Mouse (Mus musculus): ENCODE measurements around the gene Zfp277. TPM values are rescaled to one million over a fixed set of nuclear protein-coding genes. Genes with fewer than 3 reads are reported as not detected.

Gene Zfp277
- polyA plus RNA-seq, 1 experiment from 2014 or later: 40.0 TPM

DNA sequence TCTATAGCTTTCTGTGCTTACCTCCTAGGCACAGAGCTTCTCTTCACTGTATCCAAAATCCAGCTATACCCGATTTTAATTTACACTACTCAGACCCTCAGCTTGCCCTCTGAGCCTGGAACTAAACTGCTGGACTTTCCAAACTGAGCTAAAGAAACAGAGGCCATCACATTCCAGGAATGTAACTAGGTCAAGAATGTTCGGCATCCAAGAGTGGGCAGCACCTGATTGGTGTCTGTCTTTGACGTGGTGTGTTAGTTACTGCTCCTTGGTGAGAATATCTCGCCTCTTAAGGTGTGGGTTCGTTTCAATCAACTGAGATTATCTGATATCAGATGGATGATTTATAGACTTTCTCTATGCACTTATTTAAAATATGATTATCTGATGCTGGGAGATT lies 104.3 kb downstream of the Zfp277 start:
- Histone ChIP-seq H3K4me1 (ENCODE audit: control insufficient read depth, insufficient read depth, low read length) (no peaks in the 10 kb centered on the region), H3K4me3 (ENCODE audit: low read depth, low read length) (no peak overlapping the region), H3K9me3 (ENCODE audit: control insufficient read depth, low read length) (no peaks in the 10 kb centered on the region), H3K27me3 (ENCODE audit: control insufficient read depth, insufficient read depth, low read length) (no peaks in the 10 kb centered on the region), H3K36me3 (ENCODE audit: control insufficient read depth, insufficient read depth, low read length) (no peaks in the 10 kb centered on the region), H3K9ac (ENCODE audit: low read length) (no peak overlapping the region), H3K4me2 (no peak overlapping the region), H3K27ac (ENCODE audit: low read depth, low read length) (no peak overlapping the region)
- no peak for DNase-seq (ENCODE audit: low spot score, missing footprints)
- WGBS: 75% methylated on average over 5 of the region's 5 CpGs
- no peak for ATAC-seq (ENCODE audit: low FRiP score)

DNA sequence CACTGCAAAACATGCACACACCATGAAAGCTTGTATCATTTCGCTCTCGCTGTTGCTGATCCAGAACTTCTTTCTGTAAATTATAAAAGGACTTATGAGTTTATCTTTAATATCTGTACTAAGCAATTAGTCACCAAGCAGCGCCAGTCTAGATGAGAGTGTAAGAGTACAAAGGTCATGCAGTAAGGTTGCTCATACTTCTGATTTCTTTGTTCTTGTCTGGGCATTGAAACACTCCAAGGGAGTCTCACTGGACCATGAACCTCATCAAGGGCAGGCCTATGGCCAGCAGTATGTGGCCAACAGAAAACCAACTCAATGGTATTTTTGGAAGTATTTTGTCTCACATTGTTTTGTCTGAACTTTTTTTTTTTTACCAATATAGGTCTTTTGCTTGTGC lies 110.4 kb downstream of the Zfp277 start:
- no peaks in the 10 kb centered on the region for H3K27me3 ChIP-seq (ENCODE audit: control insufficient read depth, insufficient read depth, low read length)
- no peak for ATAC-seq (ENCODE audit: low FRiP score)
- H3K4me1 ChIP-seq (ENCODE audit: control insufficient read depth, insufficient read depth, low read length): no peaks in the 10 kb centered on the region
- WGBS: 95% methylated on average over 3 of the region's 3 CpGs
- H3K4me2 ChIP-seq: no peak overlapping the region
- H3K27ac ChIP-seq (ENCODE audit: low read depth, low read length): no peak overlapping the region
- H3K9ac ChIP-seq (ENCODE audit: low read length): no peak overlapping the region
- DNase-seq (ENCODE audit: low spot score, missing footprints): no peak
- H3K9me3 ChIP-seq (ENCODE audit: control insufficient read depth, low read length): no peaks in the 10 kb centered on the region
- H3K36me3 ChIP-seq (ENCODE audit: control insufficient read depth, insufficient read depth, low read length): no peaks in the 10 kb centered on the region
- H3K4me3 ChIP-seq (ENCODE audit: low read depth, low read length): no peak overlapping the region

DNA sequence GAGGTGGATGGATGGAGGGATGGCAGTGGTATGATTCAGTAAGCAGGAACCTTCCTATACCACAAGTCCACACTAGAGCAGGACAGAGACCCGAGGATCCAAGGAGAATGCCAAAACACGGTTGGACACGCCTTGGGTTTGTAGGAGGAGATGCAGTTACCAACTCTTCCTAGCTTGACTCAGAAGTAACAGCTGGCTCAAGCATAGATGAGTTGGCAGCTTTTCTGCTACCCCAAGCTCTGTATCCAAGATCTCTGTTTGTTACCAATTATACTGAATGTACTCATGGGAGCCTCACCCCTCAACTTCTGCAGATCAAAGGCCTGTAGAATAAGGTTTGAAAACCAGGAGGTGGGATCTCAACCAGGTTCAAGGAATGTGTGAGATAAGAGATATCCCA lies 114.2 kb downstream of the Zfp277 start:
- DNase-seq (ENCODE audit: low spot score, missing footprints): no peak
- H3K4me1 ChIP-seq (ENCODE audit: control insufficient read depth, insufficient read depth, low read length): no peaks in the 10 kb centered on the region
- H3K27ac ChIP-seq (ENCODE audit: low read depth, low read length): no peak overlapping the region
- no peak for ATAC-seq (ENCODE audit: low FRiP score)
- no peak overlapping the region for H3K4me2 ChIP-seq
- WGBS: 99% methylated on average over 3 of the region's 3 CpGs
- H3K9me3 ChIP-seq (ENCODE audit: control insufficient read depth, low read length): no peaks in the 10 kb centered on the region
- H3K36me3 ChIP-seq (ENCODE audit: control insufficient read depth, insufficient read depth, low read length): no peaks in the 10 kb centered on the region
- H3K9ac ChIP-seq (ENCODE audit: low read length): no peak overlapping the region
- no peaks in the 10 kb centered on the region for H3K27me3 ChIP-seq (ENCODE audit: control insufficient read depth, insufficient read depth, low read length)
- no peak overlapping the region for H3K4me3 ChIP-seq (ENCODE audit: low read depth, low read length)

DNA sequence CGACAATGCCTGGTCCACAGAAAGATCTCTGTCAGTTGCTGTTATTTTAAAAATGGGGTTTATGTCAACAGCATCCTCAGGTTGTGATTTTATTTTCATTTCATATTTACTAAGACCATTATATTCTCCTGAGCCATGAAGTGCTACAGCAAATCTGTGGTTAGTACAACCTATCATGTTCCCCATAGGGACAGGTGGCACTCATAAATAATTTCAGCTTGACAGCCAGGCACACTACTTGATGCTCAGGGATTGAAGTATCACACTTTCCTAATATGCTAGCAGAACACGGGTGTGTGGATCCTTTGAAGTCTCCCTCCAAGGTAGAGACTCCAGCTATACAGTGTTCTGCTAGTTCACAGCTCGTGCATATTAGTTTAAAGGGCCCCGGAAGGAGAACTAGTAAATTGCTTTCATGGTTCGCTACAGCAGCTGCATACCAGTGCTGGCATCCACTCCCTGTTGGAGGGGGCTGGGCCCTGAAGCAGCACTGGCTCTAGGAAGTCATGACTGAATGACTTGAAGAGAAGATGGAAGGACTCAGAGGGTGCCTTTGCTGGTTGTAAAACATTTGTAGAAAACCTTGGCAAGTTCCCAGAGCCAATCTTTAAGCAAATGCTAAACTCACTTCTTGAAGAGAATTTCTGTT lies 118.6 kb downstream of the Zfp277 start:
- Histone ChIP-seq H3K4me1 (ENCODE audit: control insufficient read depth, insufficient read depth, low read length) (no peaks in the 10 kb centered on the region), H3K4me3 (ENCODE audit: low read depth, low read length) (no peak overlapping the region), H3K36me3 (ENCODE audit: control insufficient read depth, insufficient read depth, low read length) (no peaks in the 10 kb centered on the region), H3K9me3 (ENCODE audit: control insufficient read depth, low read length) (no peaks in the 10 kb centered on the region), H3K27ac (ENCODE audit: low read depth, low read length) (no peak overlapping the region), H3K4me2 (no peak overlapping the region), H3K27me3 (ENCODE audit: control insufficient read depth, insufficient read depth, low read length) (no peaks in the 10 kb centered on the region), H3K9ac (ENCODE audit: low read length) (no peak overlapping the region)
- ATAC-seq (ENCODE audit: low FRiP score) (no peak), DNase-seq (ENCODE audit: low spot score, missing footprints) (no peak)
- WGBS: 86% methylated on average over 5 of the region's 5 CpGs

DNA sequence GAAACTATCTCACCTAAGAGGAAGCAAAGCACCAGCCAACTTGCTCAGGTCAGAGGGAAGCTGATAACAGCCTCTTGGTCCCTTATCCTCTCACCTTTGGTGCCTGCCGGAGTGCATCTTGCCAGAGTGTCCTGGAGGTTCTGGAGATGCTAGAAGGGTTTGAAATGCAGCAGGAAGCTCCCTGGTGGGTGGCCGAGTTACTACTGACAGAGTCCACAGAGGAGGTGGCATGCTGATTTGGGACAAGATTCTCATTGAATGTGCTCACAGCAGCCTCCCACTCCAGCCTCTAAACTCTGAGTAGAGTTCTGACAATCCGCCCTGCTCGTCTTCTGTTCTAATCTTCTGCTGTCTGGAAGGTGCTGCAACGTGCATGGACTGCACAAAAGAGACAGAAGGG lies 120.1 kb downstream of the Zfp277 start:
- Histone ChIP-seq H3K4me3 (ENCODE audit: low read depth, low read length) (no peak overlapping the region), H3K27me3 (ENCODE audit: control insufficient read depth, insufficient read depth, low read length) (no peaks in the 10 kb centered on the region), H3K9ac (ENCODE audit: low read length) (no peak overlapping the region), H3K9me3 (ENCODE audit: control insufficient read depth, low read length) (no peaks in the 10 kb centered on the region), H3K4me2 (no peak overlapping the region), H3K27ac (ENCODE audit: low read depth, low read length) (no peak overlapping the region), H3K4me1 (ENCODE audit: control insufficient read depth, insufficient read depth, low read length) (no peaks in the 10 kb centered on the region), H3K36me3 (ENCODE audit: control insufficient read depth, insufficient read depth, low read length) (no peaks in the 10 kb centered on the region)
- ATAC-seq (ENCODE audit: low FRiP score) (no peak), DNase-seq (ENCODE audit: low spot score, missing footprints) (no peak)
- 81% methylated on average over 5 of the region's 5 CpGs for WGBS

DNA sequence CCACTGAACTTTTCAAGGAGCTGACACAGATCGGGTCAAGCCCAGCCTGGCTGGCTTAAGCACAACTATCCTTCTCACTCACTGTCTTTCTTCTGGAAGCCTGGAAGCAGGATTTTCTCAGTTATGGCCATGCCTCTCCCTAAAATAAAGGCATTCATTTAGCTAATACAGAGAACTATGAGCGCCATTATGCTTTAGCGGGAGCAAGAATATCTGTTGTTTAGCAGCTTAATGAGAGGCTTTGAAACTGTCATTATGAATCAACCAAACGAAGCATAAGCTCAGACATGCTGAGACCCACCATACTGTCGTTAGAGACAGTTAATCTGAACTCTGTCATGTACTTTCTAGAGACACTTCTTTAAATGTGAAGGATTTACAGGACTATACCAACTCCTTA lies 120.9 kb downstream of the Zfp277 start:
- ATAC-seq (ENCODE audit: low FRiP score): no peak
- H3K36me3 ChIP-seq (ENCODE audit: control insufficient read depth, insufficient read depth, low read length): no peaks in the 10 kb centered on the region
- no peaks in the 10 kb centered on the region for H3K27me3 ChIP-seq (ENCODE audit: control insufficient read depth, insufficient read depth, low read length)
- 74% methylated on average over 5 of the region's 5 CpGs for WGBS
- no peak overlapping the region for H3K9ac ChIP-seq (ENCODE audit: low read length)
- no peak overlapping the region for H3K27ac ChIP-seq (ENCODE audit: low read depth, low read length)
- no peaks in the 10 kb centered on the region for H3K9me3 ChIP-seq (ENCODE audit: control insufficient read depth, low read length)
- H3K4me2 ChIP-seq: no peak overlapping the region
- DNase-seq (ENCODE audit: low spot score, missing footprints): no peak
- H3K4me1 ChIP-seq (ENCODE audit: control insufficient read depth, insufficient read depth, low read length): no peaks in the 10 kb centered on the region
- no peak overlapping the region for H3K4me3 ChIP-seq (ENCODE audit: low read depth, low read length)

DNA sequence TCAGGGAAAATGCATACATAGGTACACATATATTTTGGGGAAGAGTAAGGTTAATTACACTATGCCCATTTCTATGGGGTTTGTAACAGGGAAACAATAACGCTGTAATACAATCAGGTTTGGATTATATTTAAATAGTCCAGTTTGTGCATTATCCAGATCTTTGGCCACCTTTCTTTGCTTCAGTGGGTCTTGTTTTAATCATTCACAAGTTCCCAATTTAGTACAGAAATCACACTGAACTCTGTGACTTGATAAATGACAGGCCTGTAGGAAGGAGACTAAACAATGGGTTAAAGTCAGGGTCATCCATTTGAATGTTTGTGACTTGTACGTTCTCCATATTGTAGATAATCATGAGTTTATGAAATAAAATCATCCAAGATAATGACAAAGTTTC lies 130.6 kb downstream of the Zfp277 start:
- Histone ChIP-seq H3K4me1 (ENCODE audit: control insufficient read depth, insufficient read depth, low read length) (no peaks in the 10 kb centered on the region), H3K9me3 (ENCODE audit: control insufficient read depth, low read length) (no peaks in the 10 kb centered on the region), H3K9ac (ENCODE audit: low read length) (no peak overlapping the region), H3K4me2 (no peak overlapping the region), H3K27me3 (ENCODE audit: control insufficient read depth, insufficient read depth, low read length) (no peaks in the 10 kb centered on the region), H3K27ac (ENCODE audit: low read depth, low read length) (no peak overlapping the region), H3K4me3 (ENCODE audit: low read depth, low read length) (no peak overlapping the region), H3K36me3 (ENCODE audit: control insufficient read depth, insufficient read depth, low read length) (no peaks in the 10 kb centered on the region)
- WGBS: 89% methylated on average over 2 of the region's 2 CpGs
- DNase-seq (ENCODE audit: low spot score, missing footprints) (no peak), ATAC-seq (ENCODE audit: low FRiP score) (no peak)

DNA sequence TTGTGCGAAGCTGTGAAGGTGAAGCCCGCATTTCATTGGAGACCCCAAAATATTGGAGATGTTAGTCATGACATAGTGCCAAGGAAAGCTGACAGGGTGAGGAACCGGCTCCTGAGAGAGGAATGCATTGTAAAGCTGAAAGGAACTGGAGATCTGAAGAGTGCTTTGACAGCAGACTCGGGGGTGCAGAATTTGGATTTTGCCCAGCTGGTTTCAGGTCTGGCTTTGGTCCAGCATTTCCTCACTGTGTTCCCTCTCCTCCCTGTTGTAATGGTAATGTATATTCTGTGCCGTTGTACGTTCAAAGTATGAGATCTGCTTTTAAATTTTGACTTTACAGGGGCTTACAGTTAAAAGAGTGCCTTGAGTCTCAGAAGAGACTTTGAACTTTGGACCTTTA lies 141.7 kb downstream of the Zfp277 start:
- Histone ChIP-seq H3K9ac (ENCODE audit: low read length) (no peak overlapping the region), H3K27me3 (ENCODE audit: control insufficient read depth, insufficient read depth, low read length) (no peaks in the 10 kb centered on the region), H3K9me3 (ENCODE audit: control insufficient read depth, low read length) (no peaks in the 10 kb centered on the region), H3K4me2 (no peak overlapping the region), H3K27ac (ENCODE audit: low read depth, low read length) (no peak overlapping the region), H3K36me3 (ENCODE audit: control insufficient read depth, insufficient read depth, low read length) (no peaks in the 10 kb centered on the region), H3K4me1 (ENCODE audit: control insufficient read depth, insufficient read depth, low read length) (no peaks in the 10 kb centered on the region), H3K4me3 (ENCODE audit: low read depth, low read length) (no peak overlapping the region)
- no peak for ATAC-seq (ENCODE audit: low FRiP score)
- 78% methylated on average over 6 of the region's 6 CpGs for WGBS
- DNase-seq (ENCODE audit: low spot score, missing footprints): no peak

DNA sequence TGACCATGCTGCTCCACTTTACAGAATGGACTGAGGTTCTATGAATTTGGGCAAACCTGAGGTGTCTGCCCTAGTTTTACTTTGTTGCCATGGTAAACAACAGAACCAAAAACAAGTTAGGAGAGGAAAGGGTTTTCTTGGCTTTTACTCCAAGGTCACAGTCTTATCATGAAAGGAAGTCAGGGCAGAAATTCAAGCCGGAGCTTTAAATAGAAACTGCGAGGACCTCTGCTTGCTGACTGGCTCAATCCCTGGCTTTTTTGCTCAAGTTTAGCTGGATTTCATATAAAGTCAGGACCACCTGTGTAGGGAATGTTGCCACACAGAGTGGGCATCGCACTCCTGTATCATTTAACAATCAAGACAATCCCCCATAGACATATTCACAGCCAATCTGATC lies 147.1 kb downstream of the Zfp277 start:
- H3K4me1 ChIP-seq (ENCODE audit: control insufficient read depth, insufficient read depth, low read length): no peaks in the 10 kb centered on the region
- no peaks in the 10 kb centered on the region for H3K9me3 ChIP-seq (ENCODE audit: control insufficient read depth, low read length)
- 88% methylated on average over 3 of the region's 3 CpGs for WGBS
- H3K27ac ChIP-seq (ENCODE audit: low read depth, low read length): no peak overlapping the region
- no peak overlapping the region for H3K9ac ChIP-seq (ENCODE audit: low read length)
- no peak overlapping the region for H3K4me2 ChIP-seq
- ATAC-seq (ENCODE audit: low FRiP score): no peak
- no peak overlapping the region for H3K4me3 ChIP-seq (ENCODE audit: low read depth, low read length)
- no peaks in the 10 kb centered on the region for H3K36me3 ChIP-seq (ENCODE audit: control insufficient read depth, insufficient read depth, low read length)
- no peak for DNase-seq (ENCODE audit: low spot score, missing footprints)
- H3K27me3 ChIP-seq (ENCODE audit: control insufficient read depth, insufficient read depth, low read length): no peaks in the 10 kb centered on the region
